Mouse (Mus musculus) heart, postnatal 4 days (tissue): ENCODE data around the gene Tmsb15b1. TPM values are rescaled to one million over a fixed set of nuclear protein-coding genes. Genes with fewer than 3 reads are reported as not detected.
"Not testable (repeated sequence)": the region's sequence is repeated elsewhere in the genome, so short reads cannot be mapped to it uniquely, and the experiment has no call there.

ENCODE experiments used
- DNase-seq: peaks from one replicate; pipeline ENCODE4 v3.0.0; 2021
- total RNA-seq, 2 experiments: library from RNA; stranded (reverse); gene quantifications; 2 replicates each; pipeline ENCODE4 v1.2.3; 2021

Tmsb15b1 gene
- 1 to 10 TPM; 1.2 to 3.3 TPM for total RNA-seq

GRCm38 (mm10) chrX:136976424-136977084, at the start of gene Tmsb15b1, which contains the start of gene Tmsb15l:
Gene Tmsb15b1 (minus strand): TSS chrX:136976874.
Gene Tmsb15l (minus strand): TSS chrX:136976869.
- no peak for DNase-seq

- DNase-seq: peak; percentile 67
These were observed 42.6 kb upstream of the Tmsb15b1 start for GRCm38 (mm10) chrX:137019310-137019709.

- no peak for DNase-seq
These were observed 41.0 kb upstream of the Tmsb15b1 start for GRCm38 (mm10) chrX:137017668-137018067.

GRCm38 (mm10) chrX:137015099-137015709, 38.5 kb upstream of the Tmsb15b1 start:
- peak; percentile 46 for DNase-seq

GRCm38 (mm10) chrX:136996256-136996655, 19.6 kb upstream of the Tmsb15b1 start:
- no peak for DNase-seq

GRCm38 (mm10) chrX:136993641-136994040, 17.0 kb upstream of the Tmsb15b1 start:
- DNase-seq: no peak

GRCm38 (mm10) chrX:136992978-136993547, 16.4 kb upstream of the Tmsb15b1 start, which contains the start of gene Zcchc18:
Gene Zcchc18 (plus strand): TSS chrX:136993155.
- DNase-seq: peak; percentile 45

- DNase-seq: no peak
These were observed 15.7 kb upstream of the Tmsb15b1 start for GRCm38 (mm10) chrX:136992191-136992965.

GRCm38 (mm10) chrX:136991274-136991673, 14.6 kb upstream of the Tmsb15b1 start:
- no peak for DNase-seq

GRCm38 (mm10) chrX:136986039-136986438, 9.4 kb upstream of the Tmsb15b1 start:
- DNase-seq: no peak

- no peak for DNase-seq
These were observed 1.9 kb upstream of the Tmsb15b1 start for GRCm38 (mm10) chrX:136978616-136979015.

- not testable (repeated sequence) for DNase-seq
These were observed 1.3 kb downstream of the Tmsb15b1 start, which contains the start of gene Tmsb15b2 for GRCm38 (mm10) chrX:136975397-136975796. Gene Tmsb15b2 (minus strand): TSS chrX:136975497.

GRCm38 (mm10) chrX:136959688-136960087, 17.0 kb downstream of the Tmsb15b1 start:
- peak; percentile 25 for DNase-seq

GRCm38 (mm10) chrX:136958300-136958699, 18.4 kb downstream of the Tmsb15b1 start:
- not testable (repeated sequence) for DNase-seq

GRCm38 (mm10) chrX:136957583-136958279, 18.9 kb downstream of the Tmsb15b1 start:
- peak; percentile 53 for DNase-seq

GRCm38 (mm10) chrX:136937985-136938384, 38.7 kb downstream of the Tmsb15b1 start:
- DNase-seq: no peak

GRCm38 (mm10) chrX:136927031-136927430, 49.6 kb downstream of the Tmsb15b1 start, which contains the start of gene H2bfm:
Gene H2bfm (plus strand): TSS chrX:136927325.
- no peak for DNase-seq

GRCm38 (mm10) chrX:136925863-136926262, 50.8 kb downstream of the Tmsb15b1 start:
- no peak for DNase-seq
